ENCODE assay signal across 9 mouse cellular contexts in the genomic region with DNA sequence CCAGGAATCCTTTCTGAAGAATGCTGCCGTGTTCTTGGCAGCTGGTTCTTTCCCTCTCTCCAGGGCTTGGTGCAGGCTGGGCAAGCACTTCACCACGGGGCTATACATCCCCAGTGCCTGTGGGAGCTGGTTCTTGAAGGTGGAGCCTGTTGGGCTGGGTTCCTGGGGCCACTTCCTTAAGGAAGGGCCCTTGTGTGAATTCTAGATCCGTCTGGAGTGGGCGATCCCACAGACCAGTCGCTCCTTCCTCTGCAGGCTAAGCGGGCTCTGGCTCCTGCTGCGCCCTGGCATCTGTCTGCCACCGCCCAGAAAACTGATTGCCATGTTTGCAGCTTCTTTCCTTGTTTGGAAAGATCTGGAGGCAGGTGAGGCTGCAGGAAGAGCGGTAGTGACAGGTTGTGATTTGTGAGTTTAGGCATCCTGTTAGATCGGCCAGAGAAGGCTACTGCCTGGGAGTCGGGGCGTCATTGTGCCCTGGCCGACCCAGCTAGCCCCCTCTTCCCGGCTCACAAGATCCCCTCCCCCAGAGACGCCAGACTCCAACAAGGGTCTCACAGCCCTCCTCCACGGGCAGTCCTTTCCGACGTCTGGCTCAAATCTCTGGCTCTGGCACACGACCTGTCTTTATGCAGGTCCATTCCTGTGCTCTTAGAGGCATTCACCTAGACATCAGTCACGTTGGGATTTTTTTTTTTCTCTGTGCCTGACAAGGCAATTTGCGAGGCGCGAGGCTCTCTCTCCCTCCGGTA.
DNase-seq lines count a peak whose midpoint lies in the region; ATAC-seq and TF ChIP-seq lines count a peak whose summit lies in the region.
"Had no signal": no experiment of that assay in that cellular context is flagged by ENCODE, and none has a peak within 500 bp of the region (broad histone marks: within the 10 kb centered on the region; RNA-seq: fewer than 3 reads in every experiment).

No protein-coding gene starts in this region.

- H3K4me3 ChIP-seq in heart, embryonic 11.5 days (ENCODE audit: low read depth, low read length), result peak overlapping the region; percentile 19
- H3K4me3 ChIP-seq in heart, adult 2 months, result no peak overlapping the region
- peak overlapping the region; percentile 34 for H3K4me3 ChIP-seq in limb, embryonic 13.5 days
- peak overlapping the region; percentile 14 for H3K4me3 ChIP-seq in stomach, postnatal 0 days (ENCODE audit: low read depth, low read length)

- H3K4me1 ChIP-seq in heart, embryonic 11.5 days (ENCODE audit: control insufficient read depth, insufficient read depth, low read length), result no peaks in the 10 kb centered on the region
- H3K4me1 ChIP-seq in heart, adult 2 months (ENCODE audit: control insufficient read depth, insufficient read depth, low read length), result no peaks in the 10 kb centered on the region
- H3K4me1 ChIP-seq in limb, embryonic 13.5 days, result peaks cover 15% of the 10 kb centered on the region
- no peaks in the 10 kb centered on the region for H3K4me1 ChIP-seq in stomach, postnatal 0 days (replicated peaks; ENCODE audit: control insufficient read depth, insufficient read depth)

- H3K9me3 ChIP-seq in heart, embryonic 11.5 days (replicated peaks; ENCODE audit: control insufficient read depth, low read length), result no peaks in the 10 kb centered on the region
- no peaks in the 10 kb centered on the region for H3K9me3 ChIP-seq in limb, embryonic 13.5 days
- no peaks in the 10 kb centered on the region for H3K9me3 ChIP-seq in stomach, postnatal 0 days (ENCODE audit: control insufficient read depth, low read length)

- no peak for ATAC-seq in heart, embryonic 11.5 days (replicated peaks; ENCODE audit: insufficient number of reproducible peaks, low FRiP score, low TSS enrichment)
- no peak for ATAC-seq in limb, embryonic 13.5 days (ENCODE audit: low FRiP score, low read depth)
- no peak for ATAC-seq in stomach, postnatal 0 days (ENCODE audit: low FRiP score, low TSS enrichment)
- no peak for ATAC-seq in activated CD4-positive, CD25-positive, alpha-beta regulatory T cell, adult 4 months

- TF ChIP-seq CTCF in heart, adult 2 months (IDR thresholded peaks at IDR 0.05), result no peak
- TF ChIP-seq CTCF in stomach, postnatal 0 days (IDR thresholded peaks at IDR 0.05; ENCODE audit: low read depth), result no peak

- H3K27me3 ChIP-seq in heart, embryonic 11.5 days (ENCODE audit: control insufficient read depth, insufficient read depth, low read length), result peaks cover 33% of the 10 kb centered on the region
- peaks cover 10% of the 10 kb centered on the region for H3K27me3 ChIP-seq in heart, adult 2 months (ENCODE audit: control insufficient read depth, insufficient read depth, low read length)
- peaks cover 68% of the 10 kb centered on the region for H3K27me3 ChIP-seq in limb, embryonic 13.5 days
- peaks cover 3% of the 10 kb centered on the region; the same call in 1 of the 2 replicates for H3K27me3 ChIP-seq in stomach, postnatal 0 days (ENCODE audit: control insufficient read depth, insufficient read depth, low read length)

- WGBS in heart, embryonic 11.5 days (ENCODE audit: insufficient replicate concordance), result 3% methylated on average over 24 of the region's 24 CpGs
- 3% methylated on average over 24 of the region's 24 CpGs for WGBS in heart, adult 2 months
- WGBS in limb, embryonic 13.5 days, result 3% methylated on average over 24 of the region's 24 CpGs
- WGBS in stomach, postnatal 0 days, result 2% methylated on average over 24 of the region's 24 CpGs

- no peak for DNase-seq in heart, adult 2 months
- peak; percentile 31 to 36 for DNase-seq in right cerebral cortex, adult 2 months (ENCODE audit: low spot score in 2 of 2)
- no peak for DNase-seq in right cerebral cortex, postnatal 4 days
- no peak for DNase-seq in stomach, postnatal 0 days (ENCODE audit: low spot score)
- no peak for DNase-seq in frontal cortex, postnatal 10 days (ENCODE audit: low spot score in 2 of 2)
- DNase-seq: heart, adult 18-20 months had no signal

- H3K4me2 ChIP-seq in heart, embryonic 11.5 days, result peak overlapping the region; percentile 56
- peak overlapping the region; percentile 59 for H3K4me2 ChIP-seq in limb, embryonic 13.5 days (replicated peaks)
- H3K4me2 ChIP-seq in stomach, postnatal 0 days (replicated peaks; ENCODE audit: low read depth), result no peak overlapping the region; the same call in 1 of the 2 replicates

- TF ChIP-seq POLR2A in heart, adult 2 months (IDR thresholded peaks at IDR 0.05; ENCODE audit: insufficient read depth, low read depth, low read length), result no peak

- intact Hi-C loops in heart, adult 2 months (cut with DNase I), result no loop called here

- no peak overlapping the region for H3K27ac ChIP-seq in heart, embryonic 11.5 days (ENCODE audit: low read depth, low read length)
- H3K27ac ChIP-seq in heart, adult 2 months, result no peak overlapping the region
- no peak overlapping the region for H3K27ac ChIP-seq in limb, embryonic 13.5 days
- H3K27ac ChIP-seq in stomach, postnatal 0 days (replicated peaks), result no peak overlapping the region

- H3K9ac ChIP-seq in heart, embryonic 11.5 days (ENCODE audit: low read depth, low read length), result no peak overlapping the region
- H3K9ac ChIP-seq in heart, adult 2 months (ENCODE audit: low read depth, low read length), result no peak overlapping the region
- H3K9ac ChIP-seq in limb, embryonic 13.5 days, result no peak overlapping the region
- H3K9ac ChIP-seq in stomach, postnatal 0 days (ENCODE audit: low read length), result no peak overlapping the region

- no peaks in the 10 kb centered on the region for H3K79me2 ChIP-seq in heart, adult 2 months (replicated peaks; ENCODE audit: control insufficient read depth, insufficient read depth, low read length)

- TF ChIP-seq EP300 in heart, adult 2 months (IDR thresholded peaks at IDR 0.05; ENCODE audit: insufficient read depth, low read depth, low read length), result no peak
- no peak for TF ChIP-seq EP300 in stomach, postnatal 0 days (optimal IDR thresholded peaks at IDR 0.05)

- H3K36me3 ChIP-seq in heart, embryonic 11.5 days (ENCODE audit: control insufficient read depth, insufficient read depth, low read length), result no peaks in the 10 kb centered on the region
- H3K36me3 ChIP-seq in heart, adult 2 months (ENCODE audit: control insufficient read depth, insufficient read depth, low read length), result no peaks in the 10 kb centered on the region
- H3K36me3 ChIP-seq in limb, embryonic 13.5 days, result no peaks in the 10 kb centered on the region
- no peaks in the 10 kb centered on the region for H3K36me3 ChIP-seq in stomach, postnatal 0 days (ENCODE audit: control insufficient read depth, insufficient read depth, low read length)

Comparison
In these comparisons a context has a peak if more than half of its experiments do, and no peak if none do; other contexts are left out.
1. DNase-seq: peak in right cerebral cortex, adult 2 months (2 of 2); none in heart, adult 2 months (0 of 2), right cerebral cortex, postnatal 4 days (single experiment), stomach, postnatal 0 days (single experiment) and frontal cortex, postnatal 10 days (0 of 2).